Comparison of ENCODE assay signal across 8 mouse cellular contexts in genomic region chr2:145588009-145588737, GRCm38 (mm10).
DNase-seq lines count a peak whose midpoint lies in the region; ATAC-seq and TF ChIP-seq lines count a peak whose summit lies in the region.
"Had no signal": no experiment of that assay in that cellular context is flagged by ENCODE, and none has a peak within 500 bp of the region (broad histone marks: within the 10 kb centered on the region; RNA-seq: fewer than 3 reads in every experiment).

No protein-coding gene starts in this region.

- no peaks in the 10 kb centered on the region for H3K9me3 ChIP-seq in ES-E14 (ENCODE audit: control insufficient read depth, insufficient read depth, low read depth, low read length)
- no peaks in the 10 kb centered on the region for H3K9me3 ChIP-seq in lung, embryonic 16.5 days (ENCODE audit: control insufficient read depth, low read length)

- no peak overlapping the region for H3K4me3 ChIP-seq in ES-E14 (ENCODE audit: insufficient read depth in 1 of 2, low read depth in 1 of 2, low read length in 2 of 2, poor library complexity in 1 of 2, severe bottlenecking in 1 of 2)
- H3K4me3 ChIP-seq in lung, embryonic 16.5 days (ENCODE audit: low read length), result no peak overlapping the region
- H3K4me3 ChIP-seq: myocyte had no signal

- H3K4me1 ChIP-seq in ES-E14 (ENCODE audit: control insufficient read depth in 2 of 2, insufficient read depth in 2 of 2, low read length in 2 of 2, poor library complexity in 1 of 2), result no peaks in the 10 kb centered on the region
- H3K4me1 ChIP-seq in lung, embryonic 16.5 days (replicated peaks; ENCODE audit: control insufficient read depth, insufficient read depth, low read length), result no peaks in the 10 kb centered on the region

- no peaks in the 10 kb centered on the region for H3K27me3 ChIP-seq in lung, embryonic 16.5 days (ENCODE audit: control insufficient read depth, insufficient read depth, low read depth, low read length)

- H3K4me2 ChIP-seq in lung, embryonic 16.5 days (ENCODE audit: low read depth, low read length), result no peak overlapping the region

- no peak overlapping the region for H3K27ac ChIP-seq in ES-E14 (ENCODE audit: insufficient read depth, low read depth, low read length, poor library complexity, severe bottlenecking)
- no peak overlapping the region for H3K27ac ChIP-seq in lung, embryonic 16.5 days (ENCODE audit: low read length)

- peak; percentile 83 for ATAC-seq in lung, embryonic 16.5 days (ENCODE audit: low read depth)

- WGBS in lung, embryonic 16.5 days, result 47% methylated on average over 8 of the region's 8 CpGs

- H3K36me3 ChIP-seq in ES-E14 (ENCODE audit: control insufficient read depth, insufficient read depth, low read length, poor library complexity, severe bottlenecking), result no peaks in the 10 kb centered on the region
- H3K36me3 ChIP-seq in lung, embryonic 16.5 days (ENCODE audit: control insufficient read depth, insufficient read depth, low read length), result no peaks in the 10 kb centered on the region

- intact Hi-C loops in heart, postnatal 36 days (cut with DNase I), result loop anchor here (1.0 to 5.0 kb wide), 5 partner anchors 31 to 951 kb away; no protein-coding TSS in a partner anchor

- in situ Hi-C loops in ES-E14 (cut with MboI; ENCODE audit: low sequenced_read_pairs in 2 of 2, unreplicated experiment in 2 of 2), result no loop called here

- no peak overlapping the region for H3K9ac ChIP-seq in ES-E14 (ENCODE audit: insufficient read depth, low read depth, low read length, poor library complexity, severe bottlenecking)
- no peak overlapping the region for H3K9ac ChIP-seq in lung, embryonic 16.5 days (ENCODE audit: low read length)

- peak; percentile 40 for DNase-seq in ES-E14 (ENCODE audit: low read depth, low spot score)
- peak; percentile 70 for DNase-seq in adrenal gland, postnatal 10 days
- peak; percentile 64 for DNase-seq in embryo, embryonic 9.5 days (ENCODE audit: extremely low spot score)
- DNase-seq in heart, postnatal 36 days, result peak; percentile 13 to 44
- DNase-seq in layer of hippocampus, adult 18-20 months (ENCODE audit: low spot score in 2 of 2), result peak; percentile 49 to 76
- DNase-seq in retina, postnatal 7 days (ENCODE audit: low read depth, low spot score), result peak; percentile 37

TF ChIP-seq in ES-E14, 5 proteins besides CTCF, POLR2A, EP300 and RAD21:
- TF ChIP-seq ZC3H11A (IDR thresholded peaks at IDR 0.05; ENCODE audit: borderline replicate concordance, low read depth, low read length) (peak; percentile 70; the same call in 1 of the 2 replicates), MAFK (IDR thresholded peaks at IDR 0.05; ENCODE audit: insufficient read depth, low read depth, low read length) (no peak), ZNF384 (IDR thresholded peaks at IDR 0.05; ENCODE audit: low read depth, low read length) (no peak), CHD2 (IDR thresholded peaks at IDR 0.05; ENCODE audit: low read depth, low read length) (no peak)
